Mouse (Mus musculus) MN1 (cell line): Measurements from ENCODE around the gene Mettl8.

Experiments
- DNase-seq: peaks from one replicate; pipeline ENCODE4 v3.0.0-alpha.2; 2016; ENCODE audit warnings: low spot score

Gene Mettl8

GRCm38 (mm10) chr2:71033014-71033413 lies 22.4 kb downstream of the Mettl8 start:
- no peak for DNase-seq

- no peak for DNase-seq
Measured at GRCm38 (mm10) chr2:71031973-71032794, 23.2 kb downstream of the Mettl8 start.

GRCm38 (mm10) chr2:71030663-71031062 lies 24.7 kb downstream of the Mettl8 start:
- DNase-seq, result no peak

GRCm38 (mm10) chr2:71027631-71028030 lies 27.8 kb downstream of the Mettl8 start:
- no peak for DNase-seq

GRCm38 (mm10) chr2:71026787-71027186 lies 28.6 kb downstream of the Mettl8 start:
- DNase-seq, result no peak

GRCm38 (mm10) chr2:71025576-71026315 lies 29.6 kb downstream of the Mettl8 start:
- DNase-seq, result no peak

GRCm38 (mm10) chr2:71023986-71024385 lies 31.4 kb downstream of the Mettl8 start:
- DNase-seq, result no peak

GRCm38 (mm10) chr2:71022991-71023390 lies 32.4 kb downstream of the Mettl8 start:
- DNase-seq, result no peak

- DNase-seq, result no peak
Measured at GRCm38 (mm10) chr2:71020674-71021073, 34.7 kb downstream of the Mettl8 start.

GRCm38 (mm10) chr2:71019704-71020375 lies 35.5 kb downstream of the Mettl8 start:
- no peak for DNase-seq

GRCm38 (mm10) chr2:71019277-71019676 lies 36.1 kb downstream of the Mettl8 start:
- DNase-seq, result no peak

GRCm38 (mm10) chr2:71013521-71013920 lies 41.9 kb downstream of the Mettl8 start:
- DNase-seq, result no peak

- no peak for DNase-seq
Measured at GRCm38 (mm10) chr2:71011816-71012215, 43.6 kb downstream of the Mettl8 start.

- DNase-seq, result no peak
Measured at GRCm38 (mm10) chr2:71004354-71004753, 51.0 kb downstream of the Mettl8 start.

GRCm38 (mm10) chr2:71002509-71002908 lies 52.9 kb downstream of the Mettl8 start:
- no peak for DNase-seq

GRCm38 (mm10) chr2:70998771-70999170 lies 56.6 kb downstream of the Mettl8 start:
- DNase-seq, result no peak

GRCm38 (mm10) chr2:70996438-70996837 lies 58.9 kb downstream of the Mettl8 start:
- DNase-seq, result no peak

GRCm38 (mm10) chr2:70995900-70996299 lies 59.5 kb downstream of the Mettl8 start:
- DNase-seq, result no peak

- peak; percentile 64 for DNase-seq
Measured at GRCm38 (mm10) chr2:70993740-70994139, 61.6 kb downstream of the Mettl8 start.

- no peak for DNase-seq
Measured at GRCm38 (mm10) chr2:70992715-70993114, 62.7 kb downstream of the Mettl8 start.

GRCm38 (mm10) chr2:70990196-70990595 lies 65.2 kb downstream of the Mettl8 start:
- DNase-seq, result no peak
